28 mouse cellular contexts compared by ENCODE assay signal in genomic region chr13:103151944-103152343, GRCm38 (mm10).
"Had no signal": no experiment of that assay in that cellular context is flagged by ENCODE, and none has a peak within 500 bp of the region (broad histone marks: within the 10 kb centered on the region; RNA-seq: fewer than 3 reads in every experiment).

No protein-coding gene starts in this region.

- H3K9me3 ChIP-seq: embryonic facial prominence, embryonic 10.5 days; embryonic facial prominence, embryonic 12.5 days; embryonic facial prominence, embryonic 13.5 days; embryonic facial prominence, embryonic 15.5 days; forebrain, embryonic 10.5 days; forebrain, embryonic 12.5 days; forebrain, embryonic 13.5 days; forebrain, embryonic 15.5 days had no signal

- H3K36me3 ChIP-seq: embryonic facial prominence, embryonic 10.5 days; embryonic facial prominence, embryonic 12.5 days; embryonic facial prominence, embryonic 13.5 days; embryonic facial prominence, embryonic 15.5 days; forebrain, embryonic 10.5 days; forebrain, embryonic 12.5 days; forebrain, embryonic 15.5 days had no signal

- H3K27ac ChIP-seq: embryonic facial prominence, embryonic 10.5 days; embryonic facial prominence, embryonic 12.5 days; embryonic facial prominence, embryonic 13.5 days; embryonic facial prominence, embryonic 15.5 days; forebrain, embryonic 10.5 days; forebrain, embryonic 12.5 days; forebrain, embryonic 13.5 days; forebrain, embryonic 15.5 days; gastrocnemius, adult 2 months; heart, adult 2 months had no signal

- H3K4me1 ChIP-seq: embryonic facial prominence, embryonic 12.5 days; embryonic facial prominence, embryonic 13.5 days; embryonic facial prominence, embryonic 15.5 days; forebrain, embryonic 13.5 days; forebrain, embryonic 15.5 days had no signal

- ATAC-seq: forebrain, embryonic 13.5 days; forebrain, embryonic 14.5 days; forebrain, embryonic 15.5 days; forebrain, embryonic 16.5 days; forebrain, postnatal 0 days had no signal

- DNase-seq: cerebellum, adult 2 months; cerebellum, adult 8-10 months; cerebellum, adult 9-10 months; cerebellum, adult 9-11 months; cerebellum, postnatal 10 days; cerebellum, postnatal 14 days; cerebellum, postnatal 25 days; cerebellum, postnatal 36 days; embryo, embryonic 11 days; forebrain, postnatal 0 days; gastrocnemius, adult 2 months; gastrocnemius, postnatal 10 days; gastrocnemius, postnatal 14 days; gastrocnemius, postnatal 25 days; gastrocnemius, postnatal 36 days; heart, adult 18-20 months; heart, adult 2 months had no signal

- H3K4me2 ChIP-seq: embryonic facial prominence, embryonic 12.5 days; embryonic facial prominence, embryonic 13.5 days; embryonic facial prominence, embryonic 15.5 days; forebrain, embryonic 12.5 days; forebrain, embryonic 13.5 days; forebrain, embryonic 15.5 days had no signal

- H3K4me3 ChIP-seq: embryonic facial prominence, embryonic 10.5 days; embryonic facial prominence, embryonic 12.5 days; embryonic facial prominence, embryonic 13.5 days; embryonic facial prominence, embryonic 15.5 days; erythroblast, embryonic 14.5 days; forebrain, embryonic 10.5 days; forebrain, embryonic 12.5 days; forebrain, embryonic 13.5 days; forebrain, embryonic 15.5 days; gastrocnemius, adult 2 months; heart, adult 2 months had no signal

- H3K27me3 ChIP-seq: embryonic facial prominence, embryonic 12.5 days; embryonic facial prominence, embryonic 13.5 days; embryonic facial prominence, embryonic 15.5 days; forebrain, embryonic 12.5 days; forebrain, embryonic 13.5 days; forebrain, embryonic 15.5 days had no signal

- H3K9ac ChIP-seq: embryonic facial prominence, embryonic 12.5 days; embryonic facial prominence, embryonic 13.5 days; embryonic facial prominence, embryonic 15.5 days; forebrain, embryonic 12.5 days; forebrain, embryonic 13.5 days; forebrain, embryonic 15.5 days; forebrain, postnatal 0 days had no signal
